Mouse (Mus musculus): ENCODE measurements at regions not wholly inside any gene's neighbourhood (a gene's known extent, or its start where the extent isn't known, plus 50 kb on each side); places are given as distances from the start of the nearest gene placed in this dataset.

DNA sequence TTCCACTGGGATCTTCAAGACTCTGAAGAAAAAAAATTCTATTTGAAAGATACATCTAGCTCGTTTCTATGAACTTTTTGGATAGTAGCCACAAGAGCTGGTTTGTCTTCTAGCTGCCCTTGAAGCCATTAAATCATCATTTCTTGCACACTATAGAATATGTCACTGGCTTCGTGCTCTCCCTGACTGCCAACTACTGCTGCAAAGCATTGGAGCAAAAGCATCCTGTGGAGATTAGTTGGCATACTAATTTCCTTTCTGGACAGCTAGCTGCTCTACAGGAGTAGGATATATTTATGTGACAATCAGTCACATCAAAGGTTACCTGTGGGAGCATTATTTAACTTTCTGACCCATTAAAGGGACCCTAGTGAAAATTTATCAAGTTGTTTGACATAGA, 243.1 kb downstream of the Pdgfc start:
- no peak for DNase-seq (ENCODE audit: extremely low spot score)

GRCm38 (mm10) chr3:81289762-81290161, 253.5 kb downstream of the Pdgfc start:
- no peak for DNase-seq (ENCODE audit: extremely low spot score)

GRCm38 (mm10) chr3:81292404-81292803, 256.2 kb downstream of the Pdgfc start:
- DNase-seq (ENCODE audit: extremely low spot score), result no peak

- no peak for DNase-seq (ENCODE audit: extremely low spot score)
These were observed 257.1 kb downstream of the Pdgfc start for GRCm38 (mm10) chr3:81293186-81293819.

DNA sequence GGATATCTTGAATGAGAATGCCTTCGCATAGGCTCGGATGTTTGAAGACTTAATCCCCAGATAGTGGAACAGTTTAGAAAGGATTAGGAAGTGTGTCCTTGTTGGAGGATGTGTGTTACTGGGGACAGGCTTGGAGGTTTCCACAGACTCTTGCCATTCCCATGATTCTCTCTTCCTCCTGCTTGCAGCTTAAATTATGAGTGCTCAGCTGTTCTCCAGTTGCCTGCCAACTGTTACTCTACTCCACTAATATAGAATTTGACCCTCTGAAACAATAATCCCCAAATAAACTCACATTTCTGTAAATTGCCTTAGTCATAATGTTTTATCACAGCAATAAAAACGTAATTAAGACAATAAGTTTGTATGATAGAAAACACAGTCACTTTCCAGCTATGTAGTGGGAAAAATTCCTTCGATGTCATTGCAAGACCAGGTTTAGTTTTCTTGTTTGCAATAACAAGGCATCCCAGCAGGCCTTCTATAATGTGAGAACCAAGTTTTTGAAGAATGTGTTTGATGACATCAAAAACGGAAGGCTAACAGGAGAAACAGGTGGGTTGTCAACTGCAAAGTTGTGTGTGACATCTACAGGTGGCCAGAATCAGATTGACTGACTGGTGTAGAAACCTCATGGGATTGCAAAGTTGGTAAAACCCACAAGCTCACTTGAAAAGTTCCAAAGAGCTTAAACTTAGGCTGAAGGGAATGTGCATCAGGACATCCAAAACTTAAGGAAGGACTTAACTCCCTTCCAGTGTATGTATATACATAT, 268.0 kb downstream of the Pdgfc start:
- no peak for DNase-seq (ENCODE audit: extremely low spot score)

DNA sequence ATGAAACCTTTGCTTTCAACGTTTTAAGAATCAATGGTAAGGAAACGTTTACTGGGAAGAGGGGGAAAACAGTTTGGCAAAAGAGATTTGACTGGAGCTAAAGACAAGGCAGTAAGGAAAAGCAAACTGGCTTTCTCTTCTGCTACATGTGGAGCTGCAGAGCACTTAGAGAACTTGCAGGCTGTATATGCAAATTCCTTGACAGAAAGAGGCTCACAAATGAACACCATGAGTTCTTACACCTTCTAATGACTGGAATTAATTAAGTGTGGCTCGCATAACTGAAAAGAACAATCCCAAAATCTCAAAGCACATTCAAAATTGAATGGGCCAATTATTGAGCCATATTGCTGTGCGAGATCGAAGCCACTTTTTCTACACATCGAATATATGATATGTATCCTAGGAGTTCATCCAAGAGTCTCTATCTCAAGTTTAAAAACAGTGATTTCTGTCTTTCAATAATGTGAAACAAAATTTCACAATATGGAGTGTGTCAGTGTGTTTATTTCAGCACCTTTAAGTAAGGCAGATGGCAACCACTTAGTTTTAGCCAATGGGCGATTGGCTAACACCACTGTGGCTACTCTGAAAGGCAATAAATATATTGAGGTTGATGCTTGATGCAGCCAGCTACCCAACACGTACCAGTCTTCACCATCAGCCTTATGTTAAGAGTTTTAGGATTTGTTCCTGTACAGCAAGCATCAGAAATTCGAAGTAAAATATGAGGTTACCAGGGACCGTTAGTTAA, 269.4 kb downstream of the Pdgfc start:
- DNase-seq (ENCODE audit: extremely low spot score), result no peak

- no peak for DNase-seq (ENCODE audit: extremely low spot score)
These were observed 290.6 kb downstream of the Pdgfc start for GRCm38 (mm10) chr3:81326866-81327265.

GRCm38 (mm10) chr3:81351739-81352138, 315.5 kb downstream of the Pdgfc start:
- DNase-seq (ENCODE audit: extremely low spot score), result no peak

GRCm38 (mm10) chr3:81367918-81368317, 331.7 kb downstream of the Pdgfc start:
- no peak for DNase-seq (ENCODE audit: extremely low spot score)

GRCm38 (mm10) chr3:81368642-81369041, 332.4 kb downstream of the Pdgfc start:
- DNase-seq (ENCODE audit: extremely low spot score), result no peak

DNA sequence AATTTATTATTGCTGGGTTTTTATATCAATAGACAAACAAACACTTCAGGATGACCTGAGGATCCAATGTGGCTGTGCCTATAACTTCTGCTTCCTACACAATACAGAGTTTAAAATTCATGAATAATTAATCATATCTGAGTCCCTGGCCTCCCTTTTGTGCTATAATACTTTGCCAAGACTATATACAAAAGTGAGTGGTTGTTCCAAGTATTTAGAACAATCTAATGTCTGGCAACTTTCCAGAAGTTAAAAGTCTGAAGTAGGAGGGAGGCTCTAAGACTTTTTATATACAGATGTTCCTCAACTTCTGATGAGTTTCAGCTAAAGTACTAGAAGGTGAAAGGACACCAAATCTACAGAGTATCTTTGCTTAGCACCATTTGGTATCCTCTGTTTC, 333.5 kb downstream of the Pdgfc start:
- DNase-seq (ENCODE audit: extremely low spot score), result no peak

- DNase-seq (ENCODE audit: extremely low spot score), result no peak
These were observed 339.8 kb downstream of the Pdgfc start for GRCm38 (mm10) chr3:81375990-81376389.

DNA sequence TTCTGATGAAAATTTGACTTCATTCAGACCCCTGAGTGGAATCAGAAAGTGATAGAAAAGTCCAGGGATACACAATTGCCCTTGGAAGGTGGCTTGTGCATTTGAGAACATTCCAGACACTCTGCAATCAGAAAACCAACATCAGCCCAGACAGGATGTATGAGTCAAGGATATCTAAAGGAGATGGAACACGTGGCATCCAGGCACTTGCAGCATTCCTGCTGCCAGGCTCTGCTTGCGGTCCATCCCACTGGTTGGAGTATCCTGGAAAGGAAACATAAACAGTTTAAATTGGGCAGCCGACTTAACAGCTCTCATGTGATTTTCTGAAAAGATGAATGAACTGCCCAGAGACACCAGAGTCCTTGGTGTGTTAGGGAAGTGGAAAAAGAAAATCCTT, 341.2 kb downstream of the Pdgfc start:
- DNase-seq (ENCODE audit: extremely low spot score), result peak; percentile 21

- DNase-seq (ENCODE audit: extremely low spot score), result no peak
These were observed 343.1 kb downstream of the Pdgfc start for GRCm38 (mm10) chr3:81379362-81379761.

GRCm38 (mm10) chr3:81386931-81387330, 350.7 kb downstream of the Pdgfc start:
- no peak for DNase-seq (ENCODE audit: extremely low spot score)

DNA sequence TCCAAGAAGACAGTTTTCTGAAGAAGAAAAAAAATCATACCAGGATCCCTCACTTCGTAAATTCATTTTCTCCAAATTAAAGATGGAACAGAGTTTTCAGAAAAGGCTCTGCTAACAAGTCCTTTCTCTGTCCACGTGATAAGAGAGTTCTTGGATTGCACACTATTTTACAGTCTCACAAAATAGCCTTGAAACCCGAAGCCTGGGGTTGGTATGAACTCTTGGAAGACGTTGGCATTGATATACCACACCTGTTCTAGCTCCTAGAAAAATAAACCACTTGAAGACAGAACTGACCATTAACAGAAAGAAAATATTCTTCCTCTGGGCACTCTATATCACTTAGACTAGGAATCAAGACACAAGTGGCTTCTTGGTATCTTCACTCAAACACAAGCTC, 351.4 kb downstream of the Pdgfc start:
- no peak for DNase-seq (ENCODE audit: extremely low spot score)

- DNase-seq (ENCODE audit: extremely low spot score), result no peak
These were observed 361.0 kb downstream of the Pdgfc start for GRCm38 (mm10) chr3:81397212-81397611.

DNA sequence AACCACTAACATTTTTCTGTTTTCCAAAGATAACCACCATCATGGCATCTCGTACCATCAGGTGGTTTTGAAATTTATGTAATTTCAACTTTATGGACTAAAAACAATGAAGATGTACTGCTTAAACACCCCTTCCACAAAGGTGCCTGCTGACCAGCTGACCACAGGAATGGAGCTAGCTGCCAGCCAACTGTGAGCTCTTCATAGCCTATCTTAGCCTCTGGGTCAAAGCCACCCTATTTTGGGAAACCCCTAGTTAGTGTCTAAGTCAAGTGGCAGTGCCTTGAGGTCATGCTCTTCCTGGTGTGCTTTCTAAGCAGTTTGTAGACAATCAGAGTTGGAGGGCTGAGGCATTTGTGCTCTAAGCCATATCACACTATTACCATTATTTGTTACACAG, 364.8 kb downstream of the Pdgfc start:
- DNase-seq (ENCODE audit: extremely low spot score), result no peak

GRCm38 (mm10) chr3:81408914-81409313, 372.7 kb downstream of the Pdgfc start:
- DNase-seq (ENCODE audit: extremely low spot score), result no peak

DNA sequence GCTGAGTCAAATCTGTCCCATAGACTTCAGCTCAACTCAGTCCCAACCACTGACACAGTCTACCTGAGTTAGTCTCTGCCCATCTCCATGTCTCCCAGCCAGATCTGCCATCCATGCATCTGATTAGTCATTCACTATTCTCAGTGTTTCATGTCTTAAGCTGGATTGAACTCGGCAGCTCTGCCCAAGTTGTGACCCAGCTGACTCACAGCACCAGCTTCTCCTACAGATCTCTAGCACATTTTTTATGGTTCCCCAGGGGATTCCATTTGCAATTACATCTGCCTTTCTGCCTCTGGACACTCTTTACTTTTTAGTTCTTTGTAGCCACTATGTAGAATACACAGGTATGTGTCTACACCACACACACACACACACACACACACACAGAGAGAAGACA, 385.7 kb downstream of the Pdgfc start:
- no peak for DNase-seq (ENCODE audit: extremely low spot score)

DNA sequence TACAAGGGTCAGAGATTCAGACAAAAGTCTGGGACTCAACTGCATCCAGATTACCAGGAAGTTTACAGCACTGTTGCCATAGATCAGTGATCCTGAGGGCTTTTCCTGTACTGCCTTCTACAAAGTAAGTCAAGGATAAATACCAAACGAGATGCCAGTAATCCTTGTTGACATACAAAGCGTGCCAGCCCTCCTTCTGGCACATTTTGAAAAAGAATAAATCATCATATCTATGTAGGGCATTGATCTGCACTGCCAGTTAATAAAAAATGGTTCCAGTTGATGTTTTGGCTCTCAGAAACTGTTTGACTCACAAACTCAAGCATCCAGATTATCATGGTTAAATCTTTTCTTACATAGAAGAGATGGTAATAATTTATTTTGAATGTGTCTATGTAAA, 390.5 kb downstream of the Pdgfc start:
- DNase-seq (ENCODE audit: extremely low spot score), result no peak
